Mouse (Mus musculus): ENCODE results near the gene Gna14.

DNA sequence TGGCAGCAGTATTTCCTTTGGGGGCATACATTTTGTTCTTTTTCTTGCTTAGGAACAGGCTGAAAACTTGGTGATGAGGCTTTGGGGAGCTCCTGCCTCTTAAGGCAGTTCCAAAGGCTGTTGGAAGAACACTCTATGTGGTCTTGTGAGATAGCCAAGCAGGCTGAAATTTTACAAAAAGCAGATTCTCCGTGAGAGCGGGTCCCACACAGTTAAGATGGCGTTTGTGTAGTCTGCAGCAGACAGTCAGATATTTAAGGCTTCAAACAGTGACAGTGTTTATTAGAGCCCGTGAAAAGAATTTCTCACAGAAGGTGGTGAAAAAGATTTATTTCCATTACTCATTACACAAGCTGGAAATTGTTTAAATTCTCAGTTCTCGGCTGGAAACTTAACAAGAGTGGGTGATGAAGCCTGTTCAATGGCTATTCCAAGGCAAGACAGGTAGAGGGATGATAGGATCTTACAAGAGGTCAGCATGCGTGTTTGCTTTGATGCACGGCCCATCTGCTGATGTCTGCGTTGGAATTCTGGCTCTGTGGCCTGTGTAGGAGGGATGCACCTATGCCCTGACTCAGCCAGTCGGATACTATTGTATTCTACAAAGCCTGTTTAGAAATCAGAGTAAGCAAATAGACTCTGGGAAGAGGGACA lies 123.8 kb downstream of the Gna14 start:
- TF ChIP-seq POLR2A (IDR thresholded peaks at IDR 0.05; ENCODE audit: insufficient read depth, low read depth, low read length) = no peak
- no peak for TF ChIP-seq CTCF (IDR thresholded peaks at IDR 0.05; ENCODE audit: insufficient read depth, low read depth, low read length)

Data from olfactory bulb, adult 2 months (tissue).